Mouse (Mus musculus) forelimb bud, embryonic 11.5 days (tissue): ENCODE measurements at regions not wholly inside any gene's neighbourhood (a gene's known extent, or its start where the extent isn't known, plus 50 kb on each side); places are given as distances from the start of the nearest gene placed in this dataset.

Source experiments
- DNase-seq: peaks from one replicate; pipeline ENCODE4 v3.0.0-alpha.2; 2012; ENCODE audit warnings: low read depth, low spot score

- no peak for DNase-seq
Observed at GRCm38 (mm10) chr10:96427407-96427806, 189.4 kb upstream of the Btg1 start.

GRCm38 (mm10) chr10:96430142-96430541, 186.7 kb upstream of the Btg1 start:
- DNase-seq: no peak

DNA sequence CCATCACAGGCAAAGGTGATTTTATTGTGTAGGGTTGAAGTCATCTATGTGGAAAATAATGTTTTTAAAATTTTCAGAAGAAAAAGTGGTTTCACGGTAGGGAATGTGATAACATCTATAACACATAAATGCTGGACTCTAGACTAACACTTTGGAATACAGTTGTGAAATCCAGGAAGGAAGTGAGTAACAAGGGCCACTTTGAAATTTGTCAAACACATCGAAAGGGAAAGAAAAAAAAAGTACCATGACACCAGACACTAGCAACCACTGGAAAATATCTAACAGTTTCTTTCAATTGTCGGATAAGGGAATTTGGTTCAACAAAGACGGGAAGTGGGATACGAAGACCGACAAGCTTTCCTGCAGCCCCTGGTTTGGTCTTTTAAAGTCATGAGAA, 181.7 kb upstream of the Btg1 start:
- no peak for DNase-seq

DNA sequence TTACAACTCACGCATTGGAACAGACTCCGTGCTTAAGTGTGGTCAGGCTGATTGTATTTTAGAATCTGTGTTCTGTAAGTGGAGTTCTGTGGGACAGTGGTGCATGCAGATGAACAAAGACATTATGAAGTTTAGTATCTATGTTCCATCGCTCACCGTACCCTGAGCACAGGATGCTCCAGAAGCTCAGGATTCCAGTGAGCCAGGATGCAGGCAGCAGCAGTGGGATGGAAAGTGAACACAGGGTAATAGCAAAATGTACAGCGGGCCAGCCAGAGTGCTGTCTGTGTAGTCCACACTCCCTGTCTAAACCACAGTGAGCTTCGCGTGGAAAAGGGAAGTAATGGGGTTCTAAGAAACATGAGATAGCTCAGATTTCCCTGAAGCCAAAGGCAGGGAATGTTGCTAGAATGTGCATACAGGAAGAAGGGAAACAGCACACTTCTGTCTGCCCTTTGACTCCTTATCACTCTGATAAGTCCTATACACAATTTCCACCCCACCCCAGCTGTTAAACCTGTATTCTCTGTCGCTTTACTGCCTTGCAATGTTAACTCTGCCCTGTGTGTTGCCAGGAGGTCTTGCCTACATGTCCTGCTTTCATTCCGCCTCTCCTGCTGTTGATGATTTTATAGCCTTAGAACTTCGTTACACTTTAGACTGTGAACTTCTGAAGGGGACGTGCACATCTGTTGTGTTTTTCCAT, 178.3 kb upstream of the Btg1 start:
- DNase-seq: no peak

- no peak for DNase-seq
Observed at GRCm38 (mm10) chr10:96442165-96442564, 174.6 kb upstream of the Btg1 start.

GRCm38 (mm10) chr10:96450266-96450665, 166.5 kb upstream of the Btg1 start:
- DNase-seq: no peak

GRCm38 (mm10) chr10:96454857-96455256, 161.9 kb upstream of the Btg1 start:
- no peak for DNase-seq

- no peak for DNase-seq
Observed at GRCm38 (mm10) chr10:96458551-96458950, 158.3 kb upstream of the Btg1 start.

GRCm38 (mm10) chr10:96459186-96459585, 157.6 kb upstream of the Btg1 start:
- no peak for DNase-seq

DNA sequence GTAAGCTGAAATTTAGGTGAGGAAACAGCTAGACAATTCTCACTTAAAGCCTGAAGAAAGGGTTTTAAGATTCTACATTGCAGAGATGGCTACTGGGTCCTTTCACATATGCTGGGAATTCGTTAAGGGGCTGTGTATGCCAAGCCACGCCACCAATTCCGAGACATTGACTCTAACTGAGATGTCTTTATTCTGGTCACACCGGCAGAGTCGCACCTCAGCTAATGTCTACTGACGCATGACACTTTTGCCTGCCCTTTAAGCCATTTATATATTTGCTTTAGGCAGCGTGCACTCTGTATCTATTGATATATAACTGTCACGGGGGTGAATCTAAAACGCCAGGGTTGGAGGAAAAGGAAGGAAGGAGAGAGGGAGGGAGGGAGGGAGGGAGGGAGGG, 156.7 kb upstream of the Btg1 start:
- DNase-seq: no peak

GRCm38 (mm10) chr10:96460617-96461338, 156.0 kb upstream of the Btg1 start:
- DNase-seq: peak; percentile 28

DNA sequence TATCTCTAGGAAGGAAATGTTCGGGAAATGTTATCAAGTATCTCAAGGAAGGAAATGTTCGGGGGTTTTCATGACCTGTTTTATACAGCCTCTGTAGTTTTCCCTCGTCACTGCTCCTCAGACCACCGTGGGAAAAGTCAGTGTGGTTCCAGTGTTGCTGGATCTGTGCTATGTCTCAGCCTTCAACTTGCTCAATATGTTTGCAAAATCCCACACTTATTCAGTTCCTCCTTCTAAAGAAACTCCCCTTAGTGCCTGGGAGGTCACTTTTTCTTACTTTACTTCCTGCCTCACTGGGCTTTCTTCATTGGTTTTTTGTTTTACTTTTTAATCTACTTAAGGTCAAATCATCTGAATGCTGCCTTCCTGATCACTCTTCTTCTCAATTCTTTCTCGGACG, 150.8 kb upstream of the Btg1 start:
- DNase-seq: no peak

- no peak for DNase-seq
Observed at GRCm38 (mm10) chr10:96466845-96467244, 150.0 kb upstream of the Btg1 start.

DNA sequence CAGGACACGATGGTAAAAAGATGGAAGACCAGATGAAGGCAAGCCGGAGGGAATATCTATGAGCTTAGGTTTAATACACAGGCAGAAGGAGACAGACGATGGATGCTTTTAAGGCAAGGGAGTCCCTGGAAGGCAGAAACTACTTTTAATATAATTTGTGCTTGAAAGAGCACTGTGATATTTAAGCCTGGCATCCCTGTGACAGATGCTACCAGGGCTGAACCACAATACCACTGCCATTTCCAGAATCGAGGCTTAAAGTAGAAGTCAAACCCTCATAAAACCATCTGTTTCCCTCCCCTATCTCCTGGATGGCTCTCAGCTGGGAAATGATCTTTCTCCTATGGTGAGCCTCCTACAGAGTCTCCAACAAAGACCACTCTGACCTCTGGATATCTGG, 149.1 kb upstream of the Btg1 start:
- no peak for DNase-seq

- DNase-seq: no peak
Observed at GRCm38 (mm10) chr10:96471523-96471922, 145.3 kb upstream of the Btg1 start.

GRCm38 (mm10) chr10:96479350-96479749, 137.5 kb upstream of the Btg1 start:
- DNase-seq: no peak

DNA sequence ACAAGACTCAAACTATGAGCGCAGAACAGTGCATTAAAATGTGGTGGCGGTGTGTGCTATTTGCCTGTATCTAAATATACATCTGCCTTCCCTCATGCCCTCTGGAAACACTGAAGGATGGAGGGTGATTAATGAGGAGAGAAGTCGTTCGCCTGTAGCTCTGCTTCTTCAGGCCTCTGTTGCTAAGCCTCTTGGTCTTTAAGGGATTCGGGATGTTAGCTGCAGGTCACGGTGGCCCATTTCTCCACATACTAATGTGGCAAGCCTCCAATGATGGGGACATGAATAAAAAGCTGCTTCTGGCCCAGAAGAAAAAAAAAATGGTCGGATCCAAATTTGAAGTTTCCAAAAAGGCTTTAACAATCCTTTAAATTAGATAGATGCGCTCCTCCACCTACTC, 137.0 kb upstream of the Btg1 start:
- peak; percentile 33 for DNase-seq

DNA sequence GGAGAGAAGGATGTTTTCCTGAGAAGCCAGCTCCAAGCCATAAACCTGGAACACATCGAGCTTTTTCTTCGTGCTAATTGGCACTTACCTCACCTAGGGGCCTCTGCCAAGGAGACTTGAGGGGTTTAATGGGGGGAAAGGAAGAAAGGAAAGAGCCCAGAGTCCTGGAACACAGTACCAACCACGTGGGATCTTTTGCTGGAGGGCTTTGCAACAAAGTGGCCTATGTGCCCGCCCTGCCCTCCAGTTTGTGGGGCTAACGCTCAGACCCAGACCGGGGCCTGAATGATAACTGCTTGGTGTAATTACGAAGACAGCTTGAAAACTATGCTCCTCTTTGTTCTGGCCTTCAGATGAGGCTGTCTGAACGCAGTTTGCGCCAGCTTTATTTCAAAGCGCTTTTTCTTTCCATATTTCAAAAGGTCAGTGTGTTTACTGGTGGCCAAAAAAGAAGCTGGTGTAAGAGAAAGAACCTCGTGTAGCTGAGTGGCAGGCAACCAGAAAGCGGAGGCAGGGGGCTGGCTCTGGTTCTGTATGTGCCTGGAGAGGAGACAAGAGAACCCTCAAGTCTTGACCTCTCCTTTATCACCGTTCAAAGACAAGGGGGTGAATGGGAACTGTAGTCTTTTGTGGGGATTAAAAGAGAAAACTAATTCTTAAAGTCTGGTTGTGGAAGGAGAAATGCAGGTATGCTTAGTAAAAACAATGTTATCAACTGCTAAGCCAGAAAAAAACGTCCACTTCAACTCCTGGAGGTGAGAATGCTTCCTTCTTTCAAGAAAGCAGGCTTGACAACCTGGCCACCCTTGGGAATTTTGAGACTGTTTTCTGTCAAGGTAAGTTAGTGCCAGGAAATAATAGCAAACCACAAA, 136.1 kb upstream of the Btg1 start:
- DNase-seq: peak; percentile 39

DNA sequence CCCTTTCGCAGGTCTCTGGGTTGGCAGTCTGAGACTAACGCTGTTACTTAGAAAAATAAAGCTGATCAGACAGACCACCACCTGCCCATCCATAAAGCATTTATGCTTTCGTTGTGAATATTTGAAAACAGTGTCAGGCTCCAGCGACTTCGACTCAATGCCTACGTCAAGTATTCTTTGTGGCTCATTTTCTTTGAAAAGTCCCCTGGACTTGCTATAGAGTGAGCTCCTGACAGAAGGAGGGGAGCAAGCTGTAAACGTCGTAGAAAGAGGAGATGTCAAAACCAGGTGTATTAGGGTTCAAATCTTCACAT, 135.5 kb upstream of the Btg1 start:
- no peak for DNase-seq

DNA sequence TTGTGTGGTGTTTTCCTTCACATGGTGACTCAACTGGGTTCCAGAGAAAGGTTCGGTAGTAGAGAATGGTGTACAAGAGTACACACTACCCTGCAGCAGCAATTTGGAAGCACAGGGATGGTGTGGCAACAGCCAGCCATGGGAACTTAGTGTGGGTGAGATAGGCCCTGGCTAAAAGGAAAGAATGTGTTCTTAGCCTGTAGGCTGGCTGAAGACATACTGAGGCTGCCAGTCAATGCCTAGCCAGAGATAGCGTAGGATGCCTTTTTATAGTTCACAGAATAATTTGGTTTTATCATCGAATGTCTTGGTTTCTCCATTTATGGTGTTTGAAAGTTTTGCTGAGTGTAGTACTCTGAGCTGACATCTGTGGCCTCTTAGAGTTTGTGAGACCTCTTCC, 130.1 kb upstream of the Btg1 start:
- no peak for DNase-seq

DNA sequence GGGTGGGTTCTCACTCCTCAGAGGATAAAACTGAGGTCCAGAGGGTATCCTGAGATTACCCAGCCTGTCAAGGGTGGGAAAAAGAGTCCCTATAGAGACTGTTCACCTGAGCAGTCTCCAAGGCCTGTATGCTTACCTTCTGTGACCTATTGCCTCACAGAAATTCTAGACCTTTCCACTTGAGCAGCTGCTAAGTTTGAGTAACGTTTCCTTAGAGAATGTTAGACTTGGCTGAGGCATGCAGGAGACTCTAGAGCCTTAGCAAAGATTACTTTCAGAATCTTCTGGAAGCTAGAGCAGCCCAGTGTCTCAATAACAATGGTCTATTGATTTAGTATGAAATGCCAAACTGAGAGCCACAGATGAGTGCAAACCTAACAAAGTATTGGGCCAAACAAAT, 123.1 kb upstream of the Btg1 start:
- no peak for DNase-seq

GRCm38 (mm10) chr10:96496700-96497099, 120.1 kb upstream of the Btg1 start:
- DNase-seq: no peak

- no peak for DNase-seq
Observed at GRCm38 (mm10) chr10:96497482-96497881, 119.3 kb upstream of the Btg1 start.
